Mouse (Mus musculus) lung, postnatal 0 days (tissue): ENCODE measurements around the gene Radil.

ENCODE experiments used
- CTCF ChIP-seq: IDR thresholded peaks from 2 replicates; pipeline ENCODE4 v1.5.1; 2016; ENCODE audit warnings: antibody characterized with exemption, mild to moderate bottlenecking
- EP300 ChIP-seq: IDR thresholded peaks from 2 replicates; pipeline ENCODE4 v1.6.1; 2016; ENCODE audit warnings: antibody characterized with exemption, mild to moderate bottlenecking, control low read depth

- TF ChIP-seq CTCF: no peak
- no peak for TF ChIP-seq EP300
Measured at GRCm38 (mm10) chr5:142597648-142598390, 46.9 kb upstream of the Radil start.
